Mouse (Mus musculus) liver, embryonic 11.5 days (tissue): ENCODE measurements around the gene Vrk1. TPM values are rescaled to one million over a fixed set of nuclear protein-coding genes. Genes with fewer than 3 reads are reported as not detected.
A peak's percentile ranks its signal among the peaks of the same experiment; 100 is the strongest.

Source experiments
- ATAC-seq: fragments of 200-750 bp; cut with Nextera tagmentation; replicated peaks from 2 replicates; pipeline ENCODE4 v1.8.0; 2017; ENCODE audit warnings: moderate number of reproducible peaks, mild to moderate bottlenecking, moderate TSS enrichment, moderate library complexity; ENCODE audit not compliant: low FRiP score
- DNase-seq: peaks from one replicate; pipeline ENCODE4 v3.0.0-alpha.2; 2017; ENCODE audit warnings: low spot score
- H3K27ac ChIP-seq: fragments of 300-500 bp; sonication (generic); 2 replicates; pipeline ENCODE4 v1.5.1; 2014; ENCODE audit warnings: mild to moderate bottlenecking, low read depth, low read length, control low read depth
- H3K27me3 ChIP-seq: fragments of 300-500 bp; sonication (generic); replicated peaks from 2 replicates; pipeline ENCODE4 v1.6.1; 2014; ENCODE audit warnings: low read length, mixed read lengths; ENCODE audit not compliant: control insufficient read depth, insufficient read depth
- H3K36me3 ChIP-seq: fragments of 300-500 bp; sonication (generic); 2 replicates; pipeline ENCODE4 v1.6.1; 2014; ENCODE audit warnings: mild to moderate bottlenecking, low read length, moderate library complexity, mixed read lengths; ENCODE audit not compliant: control insufficient read depth, insufficient read depth
- H3K4me1 ChIP-seq: fragments of 300-500 bp; sonication (generic); replicated peaks from 2 replicates; pipeline ENCODE4 v1.6.1; 2014; ENCODE audit warnings: low read length, mixed read lengths; ENCODE audit not compliant: control insufficient read depth, insufficient read depth
- H3K4me2 ChIP-seq: fragments of 300-500 bp; sonication (generic); 2 replicates; pipeline ENCODE4 v1.6.1; 2014; ENCODE audit warnings: mild to moderate bottlenecking, control low read depth, moderate library complexity
- H3K4me3 ChIP-seq: fragments of 300-500 bp; sonication (generic); 2 replicates; pipeline ENCODE4 v1.5.1; 2014; ENCODE audit warnings: low read depth, low read length, control low read depth
- H3K9ac ChIP-seq: fragments of 300-500 bp; sonication (generic); 2 replicates; pipeline ENCODE4 v1.6.1; 2014; ENCODE audit warnings: low read depth, low read length, control low read depth
- H3K9me3 ChIP-seq: fragments of 300-500 bp; sonication (generic); 2 replicates; pipeline ENCODE4 v1.6.1; 2016; ENCODE audit warnings: low read length, inconsistent platforms, mixed read lengths; ENCODE audit not compliant: control insufficient read depth
- WGBS: fragments of 180-500 bp; shearing (Covaris S2); extraction: QIAGEN DNeasy Blood & Tissue Kit; methylation state at CpG from one replicate; pipeline ENCODE4 v1.1.7; 2014; 5-methylcytosine and 5-hydroxymethylcytosine counted together
- polyA plus RNA-seq: library from polyadenylated mRNA; unstranded; fragments of >200 nt; fragmentation: Nextera tagmentation; extraction: Ambion mirVana; gene quantifications from 2 replicates; pipeline ENCODE4 v1.2.1, GENCODE M21; 2014

The Vrk1 gene
- polyA plus RNA-seq, 1 experiment from 2014 or later, result 161 TPM

DNA sequence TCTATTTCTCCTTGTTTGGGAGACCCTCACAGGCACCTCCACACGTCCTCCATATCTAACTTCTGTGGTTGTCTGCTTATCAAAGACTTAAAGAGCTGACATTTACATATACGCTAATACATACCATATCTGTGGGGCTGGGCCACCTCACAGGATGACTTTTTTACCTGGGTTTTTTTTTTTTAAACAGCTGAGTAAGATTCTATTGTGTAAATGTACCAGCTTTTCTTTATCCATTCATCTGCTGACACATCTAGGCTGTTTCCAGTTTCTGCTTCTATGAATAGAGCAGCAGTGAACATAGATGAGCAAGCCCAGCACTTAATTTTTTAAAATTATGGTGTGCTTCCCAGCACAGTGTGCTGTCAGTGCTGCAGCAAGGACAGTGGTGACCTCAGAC lies 19.6 kb downstream of the Vrk1 start:
- Histone ChIP-seq H3K4me3 (no peak overlapping the region), H3K36me3 (peaks cover 10% of the 10 kb centered on the region; the same call in 1 of the 2 replicates), H3K9ac (peak overlapping the region; percentile 41; the same call in 1 of the 2 replicates), H3K9me3 (no peaks in the 10 kb centered on the region), H3K27ac (peak overlapping the region; percentile 68; the same call in 1 of the 2 replicates), H3K4me1 (peaks cover 63% of the 10 kb centered on the region), H3K27me3 (no peaks in the 10 kb centered on the region), H3K4me2 (peak overlapping the region; percentile 53)
- 45% methylated on average over 2 of the region's 2 CpGs for WGBS
- DNase-seq (no peak), ATAC-seq (no peak)

DNA sequence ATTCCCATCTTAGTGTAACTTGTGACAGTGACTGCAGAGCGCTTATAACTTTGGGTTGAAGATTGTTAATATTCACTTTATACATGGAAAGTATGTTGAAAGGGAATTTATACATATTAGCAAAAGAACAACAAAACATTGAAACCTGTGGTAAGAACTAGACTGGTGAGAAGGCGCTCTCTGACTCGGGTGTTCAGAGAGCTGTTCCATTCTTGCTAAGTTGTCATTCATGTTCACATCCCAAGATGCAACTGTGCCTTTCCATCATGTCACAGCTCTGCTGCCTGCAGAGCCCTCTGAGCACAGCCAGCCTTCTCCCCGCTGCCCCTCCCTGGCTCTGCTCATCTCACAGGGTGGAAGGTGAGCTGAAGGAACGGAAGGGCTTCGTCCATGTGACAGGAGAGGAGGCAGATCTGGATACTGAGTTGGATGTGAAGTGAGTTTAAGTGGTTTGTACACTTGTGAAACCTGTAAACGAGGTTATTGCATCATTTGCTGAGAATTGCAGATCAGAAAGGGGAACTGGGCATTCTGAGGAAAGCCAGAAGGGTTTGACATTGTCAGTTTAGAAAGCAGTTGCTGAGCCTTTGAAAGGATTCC lies 20.2 kb downstream of the Vrk1 start:
- Histone ChIP-seq H3K4me2 (peak overlapping the region; percentile 53), H3K27me3 (no peaks in the 10 kb centered on the region), H3K9me3 (no peaks in the 10 kb centered on the region), H3K4me3 (no peak overlapping the region), H3K9ac (0 out of 2 replicates have a peak overlapping the region, but pooled peaks have one; percentile 23), H3K27ac (peak overlapping the region; percentile 68; the same call in 1 of the 2 replicates), H3K4me1 (peaks cover 57% of the 10 kb centered on the region), H3K36me3 (peaks cover 10% of the 10 kb centered on the region; the same call in 1 of the 2 replicates)
- WGBS, result 58% methylated on average over 7 of the region's 7 CpGs
- DNase-seq (no peak), ATAC-seq (no peak)

DNA sequence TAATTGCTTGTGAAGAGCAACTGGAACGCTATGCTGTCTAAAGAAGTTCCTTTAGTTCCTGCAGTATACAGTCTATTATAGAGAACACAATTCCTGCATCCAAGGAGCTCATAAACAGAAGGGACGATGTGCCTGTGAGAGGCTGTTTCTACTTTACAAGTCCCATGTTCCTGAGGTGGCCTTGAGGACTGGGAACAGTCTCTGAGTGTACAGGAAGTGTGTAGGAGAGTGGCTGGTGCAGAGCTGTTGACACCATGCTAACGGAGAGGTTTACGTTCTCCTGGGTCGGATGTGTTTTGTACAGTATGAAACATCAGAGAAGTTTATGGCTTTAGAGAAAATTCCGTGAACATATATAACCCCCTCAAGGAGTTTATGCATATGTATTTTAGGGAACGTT lies 20.8 kb downstream of the Vrk1 start:
- H3K27ac ChIP-seq, result no peak overlapping the region
- peaks cover 51% of the 10 kb centered on the region for H3K4me1 ChIP-seq

DNA sequence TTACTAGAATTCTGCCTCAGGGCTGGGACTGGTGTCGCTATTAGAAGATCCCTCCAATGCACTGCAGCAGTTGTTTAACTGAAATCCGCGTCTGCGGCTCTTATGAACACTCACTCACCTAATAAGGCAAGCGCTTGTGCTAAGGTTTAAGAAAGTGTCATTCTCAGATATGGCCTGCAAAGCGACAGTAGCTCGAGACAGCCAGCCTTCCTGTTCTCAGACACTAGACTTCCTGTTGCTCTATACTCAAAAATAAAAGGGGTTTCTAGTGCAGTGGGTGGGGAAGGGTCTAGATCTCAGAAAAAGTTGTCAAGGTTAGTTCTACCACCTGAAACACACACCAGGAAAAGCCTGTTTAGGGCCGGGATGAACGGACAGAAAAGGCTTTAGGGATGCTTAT lies 21.9 kb downstream of the Vrk1 start:
- Histone ChIP-seq H3K9me3 (no peaks in the 10 kb centered on the region), H3K4me3 (no peak overlapping the region), H3K4me2 (peak overlapping the region; percentile 25; the same call in 1 of the 2 replicates), H3K27me3 (no peaks in the 10 kb centered on the region), H3K27ac (no peak overlapping the region; the same call in 1 of the 2 replicates), H3K9ac (no peak overlapping the region), H3K36me3 (peaks cover 6% of the 10 kb centered on the region; the same call in 1 of the 2 replicates), H3K4me1 (peaks cover 46% of the 10 kb centered on the region)
- 59% methylated on average over 9 of the region's 9 CpGs for WGBS
- ATAC-seq, result no peak
- DNase-seq, result no peak

More for the DNA sequence above, 20.8 kb downstream of the Vrk1 start:
- peaks cover 6% of the 10 kb centered on the region; the same call in 1 of the 2 replicates for H3K36me3 ChIP-seq
- H3K27me3 ChIP-seq, result no peaks in the 10 kb centered on the region
- 0 out of 2 replicates have a peak overlapping the region, but pooled peaks have one; percentile 23 for H3K9ac ChIP-seq
- 90% methylated on average over 7 of the region's 7 CpGs for WGBS
- H3K9me3 ChIP-seq, result no peaks in the 10 kb centered on the region
- H3K4me2 ChIP-seq, result no peak overlapping the region; the same call in 1 of the 2 replicates
- H3K4me3 ChIP-seq, result no peak overlapping the region
- DNase-seq (no peak), ATAC-seq (no peak)

DNA sequence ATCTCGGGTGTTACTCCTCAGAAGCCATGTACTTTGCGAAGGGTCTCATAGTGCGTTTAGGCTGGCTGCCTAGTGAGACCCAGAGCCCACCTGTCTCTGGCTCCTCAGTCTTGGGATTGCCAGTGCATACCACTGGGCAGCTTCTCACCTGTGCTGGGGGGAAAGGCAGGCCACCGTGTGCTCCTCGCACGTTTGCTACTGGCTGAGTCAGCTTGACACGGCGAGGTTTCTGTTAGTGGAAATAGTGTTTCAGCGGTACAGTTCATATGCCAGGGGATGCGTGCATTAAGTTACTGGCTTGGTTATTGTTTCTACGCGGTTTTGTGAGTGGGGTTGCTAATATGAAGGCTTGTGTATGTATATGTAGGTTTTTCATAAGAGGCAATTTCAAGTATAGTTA lies 22.3 kb downstream of the Vrk1 start:
- no peak overlapping the region for H3K4me3 ChIP-seq
- DNase-seq (no peak), ATAC-seq (no peak)
- peaks cover 44% of the 10 kb centered on the region for H3K4me1 ChIP-seq
- WGBS, result 84% methylated on average over 12 of the region's 12 CpGs
- H3K4me2 ChIP-seq, result no peak overlapping the region
- peaks cover 6% of the 10 kb centered on the region; the same call in 1 of the 2 replicates for H3K36me3 ChIP-seq
- H3K27ac ChIP-seq, result no peak overlapping the region
- H3K9me3 ChIP-seq, result no peaks in the 10 kb centered on the region
- H3K9ac ChIP-seq, result no peak overlapping the region
- no peaks in the 10 kb centered on the region for H3K27me3 ChIP-seq

DNA sequence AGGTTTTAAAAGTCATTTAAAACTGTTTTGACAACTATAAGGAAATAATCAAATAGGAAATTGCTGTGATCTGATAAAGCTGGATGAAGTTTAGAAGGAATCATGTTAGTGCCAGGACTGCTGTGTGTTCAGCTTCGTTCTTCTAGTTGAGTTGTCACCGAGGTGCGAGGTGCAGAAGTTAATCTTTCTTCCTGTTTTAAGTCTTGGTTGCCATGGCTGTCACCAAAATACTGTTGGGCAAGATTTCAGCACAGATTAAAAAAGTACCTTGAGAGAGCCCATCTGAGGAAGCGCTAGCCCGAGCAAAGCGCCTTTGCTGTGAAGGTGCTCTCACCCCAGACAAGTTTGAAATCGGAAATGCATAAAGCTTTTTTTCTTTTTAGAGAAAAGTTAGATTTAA lies 24.2 kb downstream of the Vrk1 start:
- H3K4me3 ChIP-seq, result no peak overlapping the region
- peaks cover 34% of the 10 kb centered on the region for H3K4me1 ChIP-seq
- no peak for ATAC-seq
- no peak for DNase-seq
- H3K27ac ChIP-seq, result no peak overlapping the region
- H3K9ac ChIP-seq, result no peak overlapping the region
- 70% methylated on average over 7 of the region's 7 CpGs for WGBS
- H3K4me2 ChIP-seq, result no peak overlapping the region
- H3K36me3 ChIP-seq, result peaks cover 3% of the 10 kb centered on the region; the same call in 1 of the 2 replicates
- H3K27me3 ChIP-seq, result no peaks in the 10 kb centered on the region
- no peaks in the 10 kb centered on the region for H3K9me3 ChIP-seq

DNA sequence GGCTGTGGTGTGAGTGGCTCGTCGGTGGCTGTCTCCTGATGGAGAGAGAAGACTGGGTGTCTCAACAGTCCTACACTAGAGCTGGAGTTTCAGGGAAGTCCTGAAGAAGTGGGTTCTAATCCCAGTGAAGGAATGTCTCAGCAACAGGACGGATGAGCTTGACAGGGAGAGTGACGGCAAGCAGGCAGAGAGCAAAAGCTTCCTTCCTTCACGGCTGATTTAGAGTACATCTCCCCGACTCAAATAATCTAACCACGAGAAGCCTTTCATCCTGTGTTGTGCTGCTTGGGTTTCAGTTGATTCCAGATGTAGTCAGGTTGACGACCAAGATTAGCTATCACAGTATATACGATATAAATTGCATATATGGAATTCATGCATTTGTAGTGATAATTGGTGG lies 24.7 kb downstream of the Vrk1 start:
- Histone ChIP-seq H3K27me3 (no peaks in the 10 kb centered on the region), H3K27ac (no peak overlapping the region), H3K36me3 (peaks cover 8% of the 10 kb centered on the region; the same call in 1 of the 2 replicates), H3K4me3 (no peak overlapping the region), H3K9ac (no peak overlapping the region), H3K4me2 (no peak overlapping the region), H3K9me3 (no peaks in the 10 kb centered on the region), H3K4me1 (peaks cover 30% of the 10 kb centered on the region)
- ATAC-seq (no peak), DNase-seq (no peak)
- WGBS, result 71% methylated on average over 9 of the region's 9 CpGs

DNA sequence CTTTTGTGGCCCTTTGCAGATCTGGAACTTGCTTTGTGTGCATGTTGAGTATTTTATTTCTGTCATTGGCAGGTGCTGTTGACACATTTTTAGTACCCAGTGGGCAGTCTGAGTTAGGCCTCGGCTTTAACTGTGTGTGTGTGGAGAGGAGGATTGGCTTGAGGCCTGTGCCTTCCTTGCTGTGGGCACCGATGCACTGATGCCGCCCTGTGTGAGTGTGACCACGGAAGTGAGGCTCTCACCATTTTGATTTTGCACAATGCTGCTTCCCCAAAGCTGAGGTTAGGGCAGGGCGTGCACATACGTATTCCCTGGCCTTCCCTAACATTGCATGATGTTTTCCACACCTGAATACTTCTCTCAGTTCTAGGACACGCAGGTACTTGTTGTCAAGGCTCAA lies 30.2 kb downstream of the Vrk1 start:
- Histone ChIP-seq H3K27ac (no peak overlapping the region), H3K4me1 (no peaks in the 10 kb centered on the region), H3K9ac (no peak overlapping the region), H3K9me3 (no peaks in the 10 kb centered on the region), H3K27me3 (no peaks in the 10 kb centered on the region), H3K4me2 (no peak overlapping the region), H3K36me3 (peaks cover 13% of the 10 kb centered on the region; the same call in 1 of the 2 replicates), H3K4me3 (no peak overlapping the region)
- DNase-seq (no peak), ATAC-seq (no peak)
- 90% methylated on average over 7 of the region's 7 CpGs for WGBS
